ENCODE assay signal across 19 mouse cellular contexts in genomic region chr4:21532186-21532585, GRCm38 (mm10).
"Had no signal": no experiment of that assay in that cellular context is flagged by ENCODE, and none has a peak within 500 bp of the region (broad histone marks: within the 10 kb centered on the region; RNA-seq: fewer than 3 reads in every experiment).

No protein-coding gene starts in this region.

- DNase-seq: liver, embryonic 13.5 days; liver, postnatal 0 days; lung, adult 2 months; lung, postnatal 14 days; lung, postnatal 36 days; right cerebral cortex, postnatal 14 days; thymus, adult 2 months; thymus, postnatal 25 days; thymus, postnatal 4 days had no signal

- H3K27ac ChIP-seq: liver, embryonic 13.5 days; liver, embryonic 15.5 days; lung, embryonic 15.5 days; macrophage; midbrain, embryonic 12.5 days; neural tube, embryonic 12.5 days; stomach, embryonic 15.5 days; stomach, postnatal 0 days had no signal

- ATAC-seq: liver, postnatal 0 days; lung, postnatal 0 days had no signal

- H3K9ac ChIP-seq: liver, embryonic 13.5 days; liver, embryonic 15.5 days; liver, postnatal 0 days; lung, embryonic 15.5 days; midbrain, embryonic 12.5 days; neural tube, embryonic 12.5 days; stomach, embryonic 15.5 days had no signal

- H3K4me3 ChIP-seq: liver, embryonic 13.5 days; liver, embryonic 15.5 days; lung, embryonic 15.5 days; megakaryocyte, embryonic 14.5 days; midbrain, embryonic 12.5 days; neural tube, embryonic 12.5 days; stomach, embryonic 15.5 days had no signal

- H3K4me1 ChIP-seq: liver, embryonic 13.5 days; liver, embryonic 15.5 days; lung, embryonic 15.5 days; megakaryocyte, embryonic 14.5 days; midbrain, embryonic 12.5 days; neural tube, embryonic 12.5 days; stomach, embryonic 15.5 days had no signal

- H3K36me3 ChIP-seq: liver, embryonic 13.5 days; liver, embryonic 15.5 days; lung, embryonic 15.5 days; midbrain, embryonic 12.5 days; neural tube, embryonic 12.5 days; stomach, embryonic 15.5 days had no signal

- H3K9me3 ChIP-seq: liver, embryonic 13.5 days; liver, embryonic 15.5 days; lung, embryonic 15.5 days; megakaryocyte, embryonic 14.5 days; midbrain, embryonic 12.5 days; neural tube, embryonic 12.5 days; stomach, embryonic 15.5 days had no signal

- H3K27me3 ChIP-seq: liver, embryonic 13.5 days; liver, embryonic 15.5 days; lung, embryonic 15.5 days; megakaryocyte, embryonic 14.5 days; midbrain, embryonic 12.5 days; neural tube, embryonic 12.5 days; stomach, embryonic 15.5 days had no signal

- H3K4me2 ChIP-seq: liver, embryonic 11.5 days; liver, embryonic 13.5 days; liver, embryonic 15.5 days; lung, embryonic 15.5 days; midbrain, embryonic 12.5 days; neural tube, embryonic 12.5 days; stomach, embryonic 15.5 days had no signal
